Mouse (Mus musculus) E14TG2a.4 (cell line): Measurements from ENCODE around the gene Fam207a.

Experiments
- CTCF ChIP-seq: conservative IDR thresholded peaks from 2 replicates; pipeline ENCODE4 v1.5.1; 2014; ENCODE audit warnings: low read length
- POU5F1 ChIP-seq: IDR thresholded peaks from 2 replicates; pipeline ENCODE4 v1.6.1; 2014; ENCODE audit warnings: low read length, borderline replicate concordance

- TF ChIP-seq CTCF (no peak), POU5F1 (no peak)
These were observed 12.3 kb downstream of the Fam207a start for GRCm38 (mm10) chr10:77502967-77503922.
